Mouse (Mus musculus): ENCODE data around the gene T2. TPM values are rescaled to one million over a fixed set of nuclear protein-coding genes. Genes with fewer than 3 reads are reported as not detected.
"Not testable (repeated sequence)": the region's sequence is repeated elsewhere in the genome, so short reads cannot be mapped to it uniquely, and the experiment has no call there.

The T2 gene
- total RNA-seq, 2 experiments from 2014 or later, result 0.64 to 0.88 TPM

- no peak for DNase-seq (ENCODE audit: low spot score in 2 of 2)
These were observed 5.7 kb downstream of the T2 start for GRCm38 (mm10) chr17:8361281-8362103.

GRCm38 (mm10) chr17:8367514-8368480 is 12.0 kb downstream of the T2 start:
- no peak for DNase-seq (ENCODE audit: low spot score in 2 of 2)

GRCm38 (mm10) chr17:8368570-8368969 is 12.8 kb downstream of the T2 start:
- DNase-seq (ENCODE audit: low spot score in 2 of 2), result peak; percentile 60 to 68

GRCm38 (mm10) chr17:8369171-8369570 is 13.4 kb downstream of the T2 start:
- no peak for DNase-seq (ENCODE audit: low spot score in 2 of 2)

- DNase-seq (ENCODE audit: low spot score in 2 of 2), result no peak
These were observed 14.9 kb downstream of the T2 start for GRCm38 (mm10) chr17:8370634-8371229.

GRCm38 (mm10) chr17:8371834-8372233 is 16.0 kb downstream of the T2 start:
- DNase-seq (ENCODE audit: low spot score in 2 of 2), result peak; percentile 79 to 86

- peak; percentile 82 to 89 for DNase-seq (ENCODE audit: low spot score in 2 of 2)
These were observed 16.7 kb downstream of the T2 start for GRCm38 (mm10) chr17:8372286-8373046.

- DNase-seq (ENCODE audit: low spot score in 2 of 2), result no peak
These were observed 21.5 kb downstream of the T2 start for GRCm38 (mm10) chr17:8377298-8377697.

GRCm38 (mm10) chr17:8385441-8385840 is 29.6 kb downstream of the T2 start:
- DNase-seq (ENCODE audit: low spot score in 2 of 2), result no peak

- DNase-seq (ENCODE audit: low spot score in 2 of 2), result no peak
These were observed 32.7 kb downstream of the T2 start for GRCm38 (mm10) chr17:8388463-8388862.

GRCm38 (mm10) chr17:8388990-8389789 is 33.4 kb downstream of the T2 start:
- no peak for DNase-seq (ENCODE audit: low spot score in 2 of 2)

- no peak for DNase-seq (ENCODE audit: low spot score in 2 of 2)
These were observed 34.0 kb downstream of the T2 start for GRCm38 (mm10) chr17:8389790-8390095.

GRCm38 (mm10) chr17:8390487-8390886 is 34.7 kb downstream of the T2 start:
- no peak for DNase-seq (ENCODE audit: low spot score in 2 of 2)

- DNase-seq (ENCODE audit: low spot score in 2 of 2), result no peak
These were observed 40.6 kb downstream of the T2 start for GRCm38 (mm10) chr17:8396371-8396770.

- no peak for DNase-seq (ENCODE audit: low spot score in 2 of 2)
These were observed 42.2 kb downstream of the T2 start for GRCm38 (mm10) chr17:8397946-8398345.

GRCm38 (mm10) chr17:8403932-8404331 is 48.1 kb downstream of the T2 start:
- not testable (repeated sequence) for DNase-seq (ENCODE audit: low spot score in 2 of 2)

GRCm38 (mm10) chr17:8406285-8406684 is 50.5 kb downstream of the T2 start:
- no peak for DNase-seq (ENCODE audit: low spot score in 2 of 2)

- DNase-seq (ENCODE audit: low spot score in 2 of 2), result not testable (repeated sequence)
These were observed 52.2 kb downstream of the T2 start for GRCm38 (mm10) chr17:8408002-8408401.

- DNase-seq (ENCODE audit: low spot score in 2 of 2), result no peak
These were observed 53.0 kb downstream of the T2 start for GRCm38 (mm10) chr17:8408589-8409295.

All from layer of hippocampus, postnatal 14 days (tissue).